Mouse (Mus musculus) hindlimb bud, embryonic 11.5 days (tissue): Measurements from ENCODE around the gene Fndc11.

Experiments
- DNase-seq: peaks from one replicate; pipeline ENCODE4 v3.0.0-alpha.2; 2012; ENCODE audit warnings: low read depth, low spot score; ENCODE audit errors: extremely low spot score

The Fndc11 gene

GRCm38 (mm10) chr2:181253248-181253647 lies 33.4 kb downstream of the Fndc11 start:
- DNase-seq: no peak

GRCm38 (mm10) chr2:181266839-181267238 lies 47.0 kb downstream of the Fndc11 start:
- DNase-seq: no peak

- DNase-seq: no peak
Measured at GRCm38 (mm10) chr2:181272092-181272491, 52.3 kb downstream of the Fndc11 start.
